Mouse (Mus musculus): ENCODE measurements around the gene Rwdd1. TPM values are rescaled to one million over a fixed set of nuclear protein-coding genes. Genes with fewer than 3 reads are reported as not detected.

Gene Rwdd1
- polyA plus RNA-seq (2015; fragmentation: Illumina TruSeq; extraction: RNeasy Lipid Tissue Mini Kit (QIAGEN cat#74804); ENCODE audit: insufficient read depth, low replicate concordance): 89.8 TPM

DNA sequence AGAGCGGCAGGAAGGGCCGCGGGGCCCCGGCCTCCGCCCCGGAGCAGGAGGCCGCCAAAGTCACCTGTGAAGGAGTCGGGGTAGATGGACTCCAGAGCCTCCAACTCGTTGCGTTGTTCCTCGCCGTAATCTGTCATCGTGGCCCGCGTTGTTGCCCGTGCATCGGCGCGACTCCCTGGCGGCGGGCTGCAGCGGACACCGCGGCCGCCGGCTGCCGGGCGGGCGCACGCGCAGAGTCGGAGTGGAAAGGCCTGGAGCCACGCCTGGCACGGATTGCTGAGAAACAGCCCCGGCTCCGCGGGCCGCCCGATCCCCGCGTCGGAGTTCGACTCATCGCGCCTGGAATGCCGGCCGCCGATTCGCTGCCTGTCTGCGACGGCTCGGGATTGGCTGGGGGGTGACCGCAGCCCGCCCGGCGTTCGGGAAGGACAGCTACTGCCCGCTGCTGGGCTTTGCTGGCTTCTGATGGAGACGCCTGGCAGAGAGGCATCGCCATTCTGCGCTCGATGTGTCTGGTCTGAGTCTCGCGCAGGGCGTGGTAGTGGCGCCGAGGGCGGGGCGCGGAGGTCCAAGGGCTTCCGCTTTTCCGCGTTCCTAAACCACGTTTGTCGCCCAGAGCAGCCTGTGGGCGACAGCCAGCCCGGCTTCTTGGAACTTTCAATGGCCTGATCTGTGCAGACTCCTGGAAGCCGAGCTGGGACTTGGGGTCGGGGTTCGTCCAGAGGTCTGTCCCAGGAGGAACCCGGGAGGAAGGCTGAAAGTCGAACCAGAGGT is at the start of gene Rwdd1:
Gene Rwdd1 (minus strand): TSS at position 323 of the 774 bp plus-strand sequence.

DNA sequence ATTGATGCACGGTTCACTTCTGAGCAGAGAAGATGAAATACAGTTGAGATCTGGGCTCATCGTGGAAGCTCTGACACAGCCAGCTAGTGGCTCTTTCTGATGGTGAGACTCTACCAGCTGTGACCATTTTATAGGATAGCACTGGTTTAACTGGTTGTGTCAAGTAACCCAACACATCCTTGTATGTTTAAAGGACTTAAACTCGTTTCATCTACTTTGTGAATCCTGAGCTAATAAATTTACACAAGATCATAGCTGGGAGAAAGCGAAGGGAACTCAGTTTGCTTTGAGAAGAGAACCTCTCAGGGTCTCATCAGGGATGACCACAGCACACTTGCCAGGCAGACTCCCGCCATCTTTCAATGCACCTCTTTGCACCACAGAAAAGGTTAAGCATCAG is 24.8 kb upstream of the Rwdd1 start, which contains the start of gene Calhm4:
Gene Calhm4 (minus strand): TSS at position 101 of the 400 bp plus-strand sequence.

DNA sequence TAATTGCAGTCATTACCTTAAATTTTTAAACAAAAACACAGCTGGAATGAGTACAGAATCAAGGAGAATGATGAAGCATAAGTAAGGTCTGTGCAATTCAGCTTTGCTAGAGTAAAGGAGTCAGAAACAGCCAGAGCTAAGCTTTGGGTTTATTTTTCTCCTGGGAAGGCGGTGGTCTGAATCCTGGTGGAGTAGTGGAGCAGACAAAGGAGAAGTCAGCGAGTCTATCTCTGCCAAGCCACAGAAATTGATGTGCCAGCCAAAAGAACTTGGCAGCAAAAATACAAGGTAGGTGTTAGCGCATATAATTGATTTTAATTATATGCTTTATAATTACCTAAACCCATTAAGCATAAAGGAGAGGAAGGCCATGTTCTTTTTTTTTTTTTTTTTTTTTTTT is 18.0 kb upstream of the Rwdd1 start, which contains the start of gene Trappc3l:
Gene Trappc3l (plus strand): TSS at position 197 of the 400 bp plus-strand sequence.

DNA sequence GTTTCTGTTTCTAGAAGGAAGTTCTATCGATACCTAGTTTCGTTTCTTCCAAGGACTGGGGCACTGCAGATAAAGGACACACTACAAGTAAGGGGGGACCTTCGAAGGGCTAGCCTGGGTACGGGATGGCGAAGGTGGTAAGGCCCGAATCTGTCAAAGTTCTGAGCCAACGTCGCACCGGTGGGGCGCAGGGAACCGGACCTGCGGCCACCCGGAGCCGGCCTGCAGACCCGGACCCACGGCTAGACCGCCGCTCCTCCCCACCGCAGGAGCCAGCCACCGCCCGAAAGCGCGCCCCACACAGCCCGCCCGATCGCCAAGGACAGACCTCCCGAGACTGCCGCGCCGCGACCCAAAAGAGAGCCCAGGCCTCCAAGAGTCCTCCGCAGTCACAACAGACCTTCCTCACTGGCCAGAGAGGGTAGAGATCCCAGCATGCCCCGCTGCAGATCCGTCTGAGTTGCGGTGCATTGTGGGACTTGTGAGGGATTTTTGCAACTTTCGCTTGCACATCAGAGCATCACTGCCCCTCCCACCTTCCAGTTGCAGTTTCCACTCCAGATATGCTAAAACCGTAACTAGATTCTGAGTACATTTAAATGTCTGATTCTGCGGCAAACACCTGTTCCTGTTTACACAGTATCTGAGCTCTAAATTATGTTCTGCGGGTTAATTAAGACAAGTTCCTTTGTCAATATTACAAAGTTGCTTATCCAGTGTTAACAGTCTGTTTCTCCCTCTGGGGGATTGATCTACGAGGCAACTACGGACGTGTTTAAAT is 68.4 kb downstream of the Rwdd1 start, which contains the start of gene Zup1:
Gene Zup1 (minus strand): TSS at position 467 of the 781 bp plus-strand sequence.

Other genes starting within 250 kb of the Rwdd1 start
- gene Sult3a2, start 232.9 kb downstream of the Rwdd1 start, polyA plus RNA-seq (2015; fragmentation: Illumina TruSeq; extraction: RNeasy Lipid Tissue Mini Kit (QIAGEN cat#74804); ENCODE audit: insufficient read depth, low replicate concordance): not detected
- not detected for gene Sult3a1, start 161.9 kb downstream of the Rwdd1 start, polyA plus RNA-seq (2015; fragmentation: Illumina TruSeq; extraction: RNeasy Lipid Tissue Mini Kit (QIAGEN cat#74804); ENCODE audit: insufficient read depth, low replicate concordance)
- not detected for gene Rsph4a, start 114.5 kb downstream of the Rwdd1 start, polyA plus RNA-seq (2015; fragmentation: Illumina TruSeq; extraction: RNeasy Lipid Tissue Mini Kit (QIAGEN cat#74804); ENCODE audit: insufficient read depth, low replicate concordance)
- 78.5 TPM for gene Zup1, start 68.4 kb downstream of the Rwdd1 start, polyA plus RNA-seq (2015; fragmentation: Illumina TruSeq; extraction: RNeasy Lipid Tissue Mini Kit (QIAGEN cat#74804); ENCODE audit: insufficient read depth, low replicate concordance)
- gene Trappc3l, start 18.0 kb upstream of the Rwdd1 start, polyA plus RNA-seq (2015; fragmentation: Illumina TruSeq; extraction: RNeasy Lipid Tissue Mini Kit (QIAGEN cat#74804); ENCODE audit: insufficient read depth, low replicate concordance): not detected
- not detected for gene Calhm4, start 24.7 kb upstream of the Rwdd1 start, polyA plus RNA-seq (2015; fragmentation: Illumina TruSeq; extraction: RNeasy Lipid Tissue Mini Kit (QIAGEN cat#74804); ENCODE audit: insufficient read depth, low replicate concordance)
- 2.2 TPM for gene Calhm5, start 76.9 kb upstream of the Rwdd1 start, polyA plus RNA-seq (2015; fragmentation: Illumina TruSeq; extraction: RNeasy Lipid Tissue Mini Kit (QIAGEN cat#74804); ENCODE audit: insufficient read depth, low replicate concordance)
- gene Calhm6, start 108.4 kb upstream of the Rwdd1 start, polyA plus RNA-seq (2015; fragmentation: Illumina TruSeq; extraction: RNeasy Lipid Tissue Mini Kit (QIAGEN cat#74804); ENCODE audit: insufficient read depth, low replicate concordance): 34.7 TPM
- gene Dse, start 188.1 kb upstream of the Rwdd1 start, polyA plus RNA-seq (2015; fragmentation: Illumina TruSeq; extraction: RNeasy Lipid Tissue Mini Kit (QIAGEN cat#74804); ENCODE audit: insufficient read depth, low replicate concordance): 32.5 TPM

All from spleen, adult 10 weeks (tissue).